Mouse (Mus musculus) urinary bladder, postnatal 0 days (tissue): ENCODE results near the gene 1110032F04Rik. TPM values are rescaled to one million over a fixed set of nuclear protein-coding genes. Genes with fewer than 3 reads are reported as not detected.

Experiments
- polyA plus RNA-seq: library from polyadenylated mRNA; unstranded; fragments of >200 nt; fragmentation: Nextera tagmentation; extraction: Ambion mirVana; gene quantifications from 2 replicates; pipeline ENCODE4 v1.2.1, GENCODE M21; 2015

1110032F04Rik gene
- 0.07 and 0.13 TPM in 2 replicates for polyA plus RNA-seq

DNA sequence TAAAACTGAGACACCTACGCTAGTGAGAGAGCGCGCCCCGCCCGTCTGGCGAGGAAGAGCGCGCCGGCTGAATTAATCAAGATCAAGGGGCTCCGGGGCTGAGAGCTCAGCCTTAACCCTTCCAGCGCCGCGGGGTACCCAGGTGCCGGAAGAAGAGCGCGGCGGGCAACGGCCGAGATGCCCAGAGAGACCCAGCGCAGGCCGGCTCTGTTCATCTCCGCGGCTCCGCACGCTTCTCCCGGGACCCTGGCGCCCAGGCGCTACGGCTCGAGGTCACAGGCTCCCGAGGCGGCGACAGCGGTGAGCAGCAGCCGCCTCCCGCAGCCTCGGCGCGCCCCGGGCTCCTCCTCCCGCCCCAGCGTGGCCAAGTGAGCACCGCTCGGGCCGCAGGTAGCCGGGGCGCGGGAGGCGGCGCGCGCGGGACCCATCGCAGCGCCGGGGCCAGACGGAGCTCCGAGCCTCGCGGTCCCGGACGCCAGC, at the start of gene 1110032F04Rik:
TSS of gene 1110032F04Rik (plus strand) at position 376 of the 480 bp plus-strand sequence.

Other genes with a start within 250 kb of the 1110032F04Rik start
- gene Il12a, start 178.9 kb upstream of the 1110032F04Rik start, polyA plus RNA-seq, result not detected in 2 replicates
- gene Ift80, start 135.0 kb downstream of the 1110032F04Rik start, polyA plus RNA-seq, result 2.8 and 3.0 TPM in 2 replicates
- 48.2 and 70.8 TPM in 2 replicates for gene Smc4, start 135.2 kb downstream of the 1110032F04Rik start, polyA plus RNA-seq
- gene Trim59, start 175.2 kb downstream of the 1110032F04Rik start, polyA plus RNA-seq, result 21.1 and 33.5 TPM in 2 replicates